Mouse (Mus musculus) common myeloid progenitor, adult 5-6 weeks (primary cell): ENCODE data around the gene Olfr1076. TPM values are rescaled to one million over a fixed set of nuclear protein-coding genes. Genes with fewer than 3 reads are reported as not detected.
"Not testable (repeated sequence)": the region's sequence is repeated elsewhere in the genome, so short reads cannot be mapped to it uniquely, and the experiment has no call there.

ENCODE experiments used
- ATAC-seq: replicated peaks from 2 replicates; pipeline ENCODE4 v1.8.0; 2016; ENCODE audit warnings: low read depth, mild to moderate bottlenecking, moderate TSS enrichment, inconsistent platforms; ENCODE audit not compliant: poor library complexity, severe bottlenecking
- total RNA-seq: library from RNA; stranded (forward); fragments of 200-1000, 187-1606 nt; gene quantifications from 2 replicates; pipeline ENCODE4 v1.2.3, GENCODE M21; 2017

Gene Olfr1076
- not detected in 2 replicates for total RNA-seq

- no peak for ATAC-seq
These were observed at the start of gene Olfr1076 for GRCm38 (mm10) chr2:86508161-86508560. TSS of gene Olfr1076 (plus strand) at chr2:86508461.

GRCm38 (mm10) chr2:86460434-86460833 lies 47.8 kb upstream of the Olfr1076 start:
- ATAC-seq = no peak

- ATAC-seq = peak; percentile 80
These were observed 43.7 kb upstream of the Olfr1076 start for GRCm38 (mm10) chr2:86464442-86465109.

GRCm38 (mm10) chr2:86487286-86487685 lies 21.0 kb upstream of the Olfr1076 start, which contains the start of gene Olfr228:
TSS of gene Olfr228 (minus strand) at chr2:86487386.
- ATAC-seq = no peak

- no peak for ATAC-seq
These were observed 22.7 kb downstream of the Olfr1076 start for GRCm38 (mm10) chr2:86530991-86531390.

GRCm38 (mm10) chr2:86542380-86542779 lies 34.1 kb downstream of the Olfr1076 start, which contains the start of gene Olfr1079:
TSS of gene Olfr1079 (minus strand) at chr2:86542480.
- no peak for ATAC-seq

DNA sequence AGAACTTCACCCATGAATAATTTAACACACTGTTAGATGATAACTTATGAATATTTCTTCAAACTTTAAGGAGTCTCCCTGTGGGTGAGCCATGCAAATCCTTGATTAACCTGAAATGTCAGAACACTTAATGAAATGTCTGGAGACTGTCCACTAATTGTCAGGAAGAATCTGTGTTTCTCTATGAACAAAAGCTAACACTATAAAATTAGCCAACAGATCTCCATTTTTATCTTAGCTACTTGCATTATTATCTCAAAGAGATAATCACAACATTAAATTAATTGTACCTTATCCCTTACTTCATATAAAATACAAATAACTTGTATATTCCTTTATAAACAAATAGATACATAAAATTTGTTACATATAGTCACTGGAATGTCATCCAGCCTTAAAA lies 49.9 kb downstream of the Olfr1076 start, which contains the start of gene Olfr1080:
TSS of gene Olfr1080 (minus strand) at position 101 of the 400 bp plus-strand sequence.
- not testable (repeated sequence) for ATAC-seq

Other genes starting within 250 kb of the Olfr1076 start
- gene Olfr1051, start 229.4 kb upstream of the Olfr1076 start, total RNA-seq = not detected in 2 replicates
- gene Olfr1052, start 216.0 kb upstream of the Olfr1076 start, total RNA-seq = not detected in 2 replicates
- not detected in 2 replicates for gene Olfr1053, start 193.2 kb upstream of the Olfr1076 start, total RNA-seq
- gene Olfr1054, start 173.0 kb upstream of the Olfr1076 start, total RNA-seq = not detected in 2 replicates
- not detected in 2 replicates for gene Olfr1055, start 158.2 kb upstream of the Olfr1076 start, total RNA-seq
- gene Olfr1056, start 146.0 kb upstream of the Olfr1076 start, total RNA-seq = not detected in 2 replicates
- gene Olfr1057, start 130.1 kb upstream of the Olfr1076 start, total RNA-seq = not detected in 2 replicates
- gene Olfr1058, start 119.9 kb upstream of the Olfr1076 start, total RNA-seq = not detected in 2 replicates
- not detected in 2 replicates for gene Olfr1061, start 94.4 kb upstream of the Olfr1076 start, total RNA-seq
- gene Olfr1062, start 81.7 kb upstream of the Olfr1076 start, total RNA-seq = not detected in 2 replicates
- not detected in 2 replicates for gene Olfr1065, start 57.9 kb upstream of the Olfr1076 start, total RNA-seq
- gene Olfr1066, start 52.2 kb upstream of the Olfr1076 start, total RNA-seq = not detected in 2 replicates
- not detected in 2 replicates for gene Olfr228, start 21.1 kb upstream of the Olfr1076 start, total RNA-seq
- gene Olfr1079, start 34.0 kb downstream of the Olfr1076 start, total RNA-seq = not detected in 2 replicates
- not detected in 2 replicates for gene Olfr1080, start 49.8 kb downstream of the Olfr1076 start, total RNA-seq
- not detected in 2 replicates for gene Olfr1082, start 90.5 kb downstream of the Olfr1076 start, total RNA-seq
- gene Olfr1084, start 131.3 kb downstream of the Olfr1076 start, total RNA-seq = not detected in 2 replicates
- gene Olfr1085, start 153.6 kb downstream of the Olfr1076 start, total RNA-seq = not detected in 2 replicates
- not detected in 2 replicates for gene Olfr1086, start 171.6 kb downstream of the Olfr1076 start, total RNA-seq
- gene Olfr1087, start 189.9 kb downstream of the Olfr1076 start, total RNA-seq = not detected in 2 replicates
- gene Olfr1089, start 225.2 kb downstream of the Olfr1076 start, total RNA-seq = not detected in 2 replicates